Mouse (Mus musculus) MN1 (cell line): Measurements from ENCODE around the gene Arl6ip4.

ENCODE experiments used
- DNase-seq: peaks from one replicate; pipeline ENCODE4 v3.0.0-alpha.2; 2016; ENCODE audit warnings: low spot score

The Arl6ip4 gene

GRCm38 (mm10) chr5:124155943-124156342 is 40.1 kb downstream of the Arl6ip4 start:
- DNase-seq: no peak

GRCm38 (mm10) chr5:124158305-124158704 is 42.4 kb downstream of the Arl6ip4 start:
- DNase-seq: no peak

- DNase-seq: peak; percentile 73
Measured at GRCm38 (mm10) chr5:124159453-124159852, 43.6 kb downstream of the Arl6ip4 start.

DNA sequence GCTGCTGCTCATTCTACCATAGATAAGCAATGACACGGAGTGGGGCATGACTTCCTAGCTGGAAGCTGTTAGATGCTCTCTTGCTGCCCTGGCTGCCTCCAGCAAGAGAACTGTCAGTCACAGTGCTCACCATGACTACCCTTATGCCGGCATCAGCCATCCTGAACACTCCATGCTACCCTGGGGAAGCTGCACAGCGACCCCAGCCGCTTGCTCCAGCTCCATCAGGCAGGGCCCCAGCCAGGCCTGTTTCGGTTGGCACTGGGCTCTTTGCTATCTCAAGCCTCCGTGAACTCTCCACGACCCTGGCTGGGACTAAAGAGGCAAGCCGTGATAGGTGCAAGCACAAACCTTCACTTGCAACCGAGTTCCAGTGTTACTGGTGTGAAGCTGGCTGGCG is 45.9 kb downstream of the Arl6ip4 start:
- peak; percentile 67 for DNase-seq

DNA sequence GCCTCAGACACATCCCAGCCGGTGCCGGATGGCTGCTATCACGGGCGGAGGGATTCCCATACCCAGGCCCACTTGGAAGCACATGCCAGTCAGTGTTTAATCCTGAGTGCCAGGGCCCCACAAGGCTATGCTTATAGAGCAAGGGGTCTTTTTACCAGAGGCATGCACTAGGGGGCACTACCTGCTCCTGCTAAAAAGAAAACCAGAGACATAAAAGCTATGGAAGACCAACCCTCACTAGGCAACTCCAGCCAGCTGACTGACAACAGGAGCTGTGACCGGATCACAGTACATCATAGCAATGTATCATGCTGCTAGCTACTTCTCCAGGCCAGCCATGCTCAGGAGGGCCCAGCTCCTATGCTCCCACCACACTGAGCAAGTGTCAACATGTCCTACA is 46.7 kb downstream of the Arl6ip4 start:
- DNase-seq: peak; percentile 77

GRCm38 (mm10) chr5:124163445-124163844 is 47.6 kb downstream of the Arl6ip4 start:
- no peak for DNase-seq

- peak; percentile 73 for DNase-seq
Measured at GRCm38 (mm10) chr5:124165622-124166570, 50.0 kb downstream of the Arl6ip4 start.

DNA sequence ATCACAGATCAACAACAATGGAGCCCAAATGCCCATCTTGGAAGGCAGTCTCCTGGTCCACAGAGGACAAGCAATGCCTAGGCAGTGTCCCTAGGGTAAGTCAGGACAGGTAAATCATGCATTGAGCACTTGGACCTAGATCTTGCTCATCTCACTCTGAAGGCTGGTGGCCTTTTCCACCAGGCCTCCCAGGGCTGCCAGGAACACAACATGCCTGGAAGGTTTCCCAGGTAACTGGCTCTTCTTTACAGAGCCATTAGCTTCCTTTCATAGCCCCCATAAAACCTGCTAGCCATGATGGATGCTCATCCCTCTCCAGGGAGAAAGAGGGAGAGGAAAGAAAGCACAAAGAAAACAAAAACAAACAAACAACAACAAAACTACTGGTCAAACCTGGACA is 50.9 kb downstream of the Arl6ip4 start:
- no peak for DNase-seq

DNA sequence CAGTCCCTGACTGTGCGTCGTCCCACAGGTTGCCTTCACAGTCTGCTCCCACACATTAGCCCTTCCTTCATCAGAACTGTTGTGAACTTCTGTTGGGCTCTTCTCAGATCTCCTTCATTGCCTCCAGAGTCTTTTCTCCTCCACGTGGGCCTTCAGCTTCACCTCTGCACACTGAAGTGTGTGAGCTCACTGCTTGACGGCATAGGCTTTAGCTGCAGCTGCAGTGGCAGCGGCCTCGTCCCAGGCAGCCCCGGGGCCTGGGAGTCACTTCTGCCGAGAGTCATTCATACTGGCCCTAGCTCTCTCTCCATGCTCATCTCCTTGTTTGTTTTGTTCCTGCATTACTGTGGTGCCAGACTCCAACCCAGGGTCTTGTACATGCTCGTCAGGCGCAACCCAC is 51.7 kb downstream of the Arl6ip4 start:
- no peak for DNase-seq
